Mouse (Mus musculus) liver, adult 2 months (tissue): ENCODE data around the gene Sh3pxd2a. TPM values are rescaled to one million over a fixed set of nuclear protein-coding genes. Genes with fewer than 3 reads are reported as not detected.
A peak's percentile ranks its signal among the peaks of the same experiment; 100 is the strongest.

Experiments
- DNase-seq: peaks from one replicate; pipeline ENCODE4 v3.0.0-alpha.2; 2011; ENCODE audit warnings: low read depth, low spot score; ENCODE audit errors: extremely low read depth
- H3K27ac ChIP-seq: fragments of 200-500 bp; replicated peaks from 2 replicates; pipeline ENCODE4 v1.5.1; 2012; ENCODE audit warnings: low read depth, mild to moderate bottlenecking, control low read depth, inconsistent platforms, low read length; ENCODE audit not compliant: insufficient read depth
- H3K27me3 ChIP-seq: fragments of 200-500 bp; 2 replicates; pipeline ENCODE4 v1.6.1; 2012; ENCODE audit warnings: mild to moderate bottlenecking, moderate library complexity, low read length, inconsistent platforms; ENCODE audit not compliant: control insufficient read depth, insufficient read depth
- H3K36me3 ChIP-seq: fragments of 200-500 bp; 2 replicates; pipeline ENCODE4 v1.6.1; 2012; ENCODE audit warnings: low read length, inconsistent platforms; ENCODE audit not compliant: control insufficient read depth, insufficient read depth
- H3K4me1 ChIP-seq: fragments of 200-500 bp; 2 replicates; pipeline ENCODE4 v1.6.1; 2011; ENCODE audit warnings: low read length; ENCODE audit not compliant: control insufficient read depth, insufficient read depth
- H3K4me3 ChIP-seq: fragments of 200-500 bp; 2 replicates; pipeline ENCODE4 v1.5.1; 2011; ENCODE audit warnings: low read depth, mild to moderate bottlenecking, control low read depth, low read length, moderate library complexity; ENCODE audit not compliant: insufficient read depth
- H3K79me2 ChIP-seq: fragments of 200-500 bp; 2 replicates; pipeline ENCODE4 v1.6.1; 2012; ENCODE audit warnings: inconsistent platforms, mild to moderate bottlenecking, low read length, moderate library complexity; ENCODE audit not compliant: control insufficient read depth, insufficient read depth
- H3K9ac ChIP-seq: fragments of 200-500 bp; 2 replicates; pipeline ENCODE4 v1.6.1; 2012; ENCODE audit warnings: low read depth, mild to moderate bottlenecking, control low read depth, inconsistent platforms, low read length
- CTCF ChIP-seq: fragments of 200-500 bp; IDR thresholded peaks from 2 replicates; pipeline ENCODE4 v1.5.1; 2011; ENCODE audit warnings: low read depth, low read length, control low read depth
- POLR2A ChIP-seq: fragments of 200-500 bp; IDR thresholded peaks from 2 replicates; pipeline ENCODE4 v1.6.1; 2011; ENCODE audit warnings: low read length, control low read depth; ENCODE audit not compliant: insufficient read depth; ENCODE audit errors: extremely low read depth
- WGBS: fragments of 180-500 bp; shearing (Covaris S2); methylation state at CpG from one replicate; pipeline ENCODE4 v1.1.7; 2018; 5-methylcytosine and 5-hydroxymethylcytosine counted together
- polyA plus RNA-seq: library from polyadenylated mRNA; depleted of rRNA; stranded (reverse); fragments of >200 nt; gene quantifications from 2 replicates; pipeline ENCODE4 v1.2.3, GENCODE M21; 2012
- total RNA-seq: library from RNA; depleted of rRNA; stranded (reverse); fragments of >200 nt; gene quantifications from 2 replicates; pipeline ENCODE4 v1.2.3, GENCODE M21; 2014

The Sh3pxd2a gene
- total and polyA plus RNA-seq, 2 experiments, result 4.2 to 10.0 TPM

- Histone ChIP-seq H3K4me3 (no peak overlapping the region), H3K79me2 (peaks cover 30% of the 10 kb centered on the region; the same call in 1 of the 2 replicates), H3K27ac (no peak overlapping the region), H3K4me1 (peaks cover 66% of the 10 kb centered on the region), H3K9ac (no peak overlapping the region), H3K36me3 (no peaks in the 10 kb centered on the region), H3K27me3 (no peaks in the 10 kb centered on the region)
- no peak for DNase-seq
- 90% methylated on average over 7 of the region's 7 CpGs for WGBS
- TF ChIP-seq POLR2A (no peak), CTCF (no peak)
Observed at GRCm38 (mm10) chr19:47453352-47453751, 10.8 kb downstream of the Sh3pxd2a start.

GRCm38 (mm10) chr19:47452682-47453081, 11.5 kb downstream of the Sh3pxd2a start:
- Histone ChIP-seq H3K27ac (peak overlapping the region; percentile 21; the same call in 1 of the 2 replicates), H3K4me1 (peaks cover 67% of the 10 kb centered on the region), H3K4me3 (no peak overlapping the region), H3K36me3 (no peaks in the 10 kb centered on the region), H3K9ac (no peak overlapping the region), H3K79me2 (peaks cover 32% of the 10 kb centered on the region; the same call in 1 of the 2 replicates), H3K27me3 (no peaks in the 10 kb centered on the region)
- DNase-seq, result peak; percentile 82
- whole genome bisulfite sequencing, result 39% methylated on average over 10 of the region's 10 CpGs
- no peak for TF ChIP-seq POLR2A
- TF ChIP-seq CTCF, result no peak

GRCm38 (mm10) chr19:47452211-47452610, 12.0 kb downstream of the Sh3pxd2a start:
- TF ChIP-seq POLR2A (no peak), CTCF (no peak)
- 24% methylated on average over 7 of the region's 7 CpGs for WGBS
- Histone ChIP-seq H3K27me3 (no peaks in the 10 kb centered on the region), H3K9ac (no peak overlapping the region), H3K4me3 (no peak overlapping the region), H3K79me2 (peaks cover 34% of the 10 kb centered on the region; the same call in 1 of the 2 replicates), H3K36me3 (no peaks in the 10 kb centered on the region), H3K27ac (0 out of 2 replicates have a peak overlapping the region, but pooled peaks have one; percentile 21), H3K4me1 (peaks cover 67% of the 10 kb centered on the region)
- DNase-seq, result no peak

GRCm38 (mm10) chr19:47451476-47452113, 12.6 kb downstream of the Sh3pxd2a start:
- no peak for TF ChIP-seq POLR2A
- TF ChIP-seq CTCF, result no peak
- H3K4me1 ChIP-seq, result peaks cover 68% of the 10 kb centered on the region
- H3K27me3 ChIP-seq, result no peaks in the 10 kb centered on the region
- no peak overlapping the region for H3K9ac ChIP-seq
- peak overlapping the region; percentile 78 for H3K27ac ChIP-seq
- no peak overlapping the region for H3K4me3 ChIP-seq
- DNase-seq, result no peak
- H3K79me2 ChIP-seq, result peaks cover 38% of the 10 kb centered on the region; the same call in 1 of the 2 replicates
- WGBS, result 51% methylated on average over 10 of the region's 10 CpGs
- H3K36me3 ChIP-seq, result no peaks in the 10 kb centered on the region

- H3K27ac ChIP-seq, result peak overlapping the region; percentile 78
- peaks cover 37% of the 10 kb centered on the region; the same call in 1 of the 2 replicates for H3K79me2 ChIP-seq
- no peak overlapping the region for H3K4me3 ChIP-seq
- TF ChIP-seq POLR2A, result no peak
- no peak for TF ChIP-seq CTCF
- peak; percentile 96 for DNase-seq
- WGBS, result 27% methylated on average over 8 of the region's 8 CpGs
- no peaks in the 10 kb centered on the region for H3K36me3 ChIP-seq
- H3K4me1 ChIP-seq, result peaks cover 70% of the 10 kb centered on the region
- H3K9ac ChIP-seq, result 0 out of 2 replicates have a peak overlapping the region, but pooled peaks have one; percentile 15
- H3K27me3 ChIP-seq, result no peaks in the 10 kb centered on the region
Observed at GRCm38 (mm10) chr19:47450261-47451137, 13.7 kb downstream of the Sh3pxd2a start.
